Mouse (Mus musculus) limb, embryonic 15.5 days (tissue): ENCODE results near the gene Aurka. TPM values are rescaled to one million over a fixed set of nuclear protein-coding genes. Genes with fewer than 3 reads are reported as not detected.

Experiments
- ATAC-seq: fragments of 200-750 bp; cut with Nextera tagmentation; 2 replicates; pipeline ENCODE4 v1.8.0; 2017; ENCODE audit warnings: low read depth, moderate TSS enrichment; ENCODE audit not compliant: insufficient number of reproducible peaks, low FRiP score, low TSS enrichment
- H3K27ac ChIP-seq: fragments of 300-500 bp; sonication (generic); 2 replicates; pipeline ENCODE4 v1.5.1; 2015; ENCODE audit warnings: moderate library complexity, mild to moderate bottlenecking, inconsistent platforms
- H3K27me3 ChIP-seq: fragments of 300-500 bp; sonication (generic); 2 replicates; pipeline ENCODE4 v1.6.1; 2015; ENCODE audit warnings: inconsistent platforms
- H3K36me3 ChIP-seq: fragments of 300-500 bp; sonication (generic); 2 replicates; pipeline ENCODE4 v1.6.1; 2015; ENCODE audit warnings: inconsistent platforms
- H3K4me1 ChIP-seq: fragments of 300-500 bp; sonication (generic); 2 replicates; pipeline ENCODE4 v1.6.1; 2015; ENCODE audit warnings: inconsistent platforms
- H3K4me2 ChIP-seq: fragments of 300-500 bp; sonication (generic); 2 replicates; pipeline ENCODE4 v1.6.1; 2015; ENCODE audit warnings: mild to moderate bottlenecking, inconsistent platforms
- H3K4me3 ChIP-seq: fragments of 300-500 bp; sonication (generic); 2 replicates; pipeline ENCODE4 v1.5.1; 2015; ENCODE audit warnings: mild to moderate bottlenecking, inconsistent platforms
- H3K9ac ChIP-seq: fragments of 300-500 bp; sonication (generic); 2 replicates; pipeline ENCODE4 v1.6.1; 2015; ENCODE audit warnings: inconsistent platforms
- H3K9me3 ChIP-seq: fragments of 300-500 bp; sonication (generic); 2 replicates; pipeline ENCODE4 v1.6.1; 2016; ENCODE audit warnings: inconsistent platforms
- WGBS: fragments of 180-500 bp; shearing (Covaris S2); methylation state at CpG from one replicate; pipeline ENCODE4 v1.1.7; 2015; 5-methylcytosine and 5-hydroxymethylcytosine counted together
- polyA plus RNA-seq: library from polyadenylated mRNA; unstranded; fragments of >200 nt; fragmentation: Nextera tagmentation; extraction: Ambion mirVana; gene quantifications from 2 replicates; pipeline ENCODE4 v1.2.1, GENCODE M21; 2015

The Aurka gene
- polyA plus RNA-seq, 1 experiment from 2014 or later: 73.6 TPM

DNA sequence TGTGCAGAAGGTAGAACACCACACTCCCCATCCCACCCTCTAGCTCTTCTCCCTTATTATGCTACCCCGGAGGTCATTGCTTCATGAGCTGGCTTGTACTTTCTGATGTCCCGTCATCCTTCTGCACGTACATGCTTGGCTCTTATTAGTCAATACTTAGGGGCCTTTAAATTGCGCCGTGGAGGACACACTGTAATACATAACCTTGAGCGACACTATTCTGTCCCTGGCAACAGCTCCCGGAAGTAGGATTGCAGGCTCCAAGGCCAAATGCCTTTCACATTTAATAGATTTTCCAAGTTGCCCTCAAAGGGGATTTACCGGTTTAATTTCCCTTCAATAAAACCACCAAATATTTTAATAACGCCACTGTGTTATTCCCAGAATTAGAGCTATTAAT lies 58.6 kb downstream of the Aurka start:
- H3K27ac ChIP-seq: no peak overlapping the region
- no peaks in the 10 kb centered on the region for H3K4me1 ChIP-seq
- ATAC-seq: no peak
- no peak overlapping the region for H3K4me3 ChIP-seq
- no peaks in the 10 kb centered on the region for H3K27me3 ChIP-seq
- H3K36me3 ChIP-seq: no peaks in the 10 kb centered on the region
- H3K9me3 ChIP-seq: no peaks in the 10 kb centered on the region
- no peak overlapping the region for H3K9ac ChIP-seq
- WGBS: 57% methylated on average over 9 of the region's 9 CpGs
- H3K4me2 ChIP-seq: no peak overlapping the region

DNA sequence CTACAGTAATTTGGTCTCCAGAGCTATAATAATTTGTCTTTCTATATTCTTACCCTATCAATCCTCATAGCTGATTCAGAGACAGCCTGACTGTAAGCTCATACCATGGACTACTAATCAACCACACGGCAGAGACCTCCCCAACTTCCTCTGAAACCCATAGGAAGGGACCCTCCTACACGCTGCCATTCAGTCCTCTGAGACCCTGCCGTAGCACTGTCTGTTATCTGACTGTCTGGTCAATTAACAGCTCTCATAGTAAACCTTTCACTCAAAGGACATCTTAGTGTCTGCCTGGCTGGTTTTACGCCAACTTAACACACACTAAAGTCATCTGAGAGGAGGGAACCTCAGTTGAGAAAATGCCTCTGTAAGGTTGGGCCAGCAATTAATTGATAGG lies 63.8 kb downstream of the Aurka start:
- no peaks in the 10 kb centered on the region for H3K36me3 ChIP-seq
- H3K4me1 ChIP-seq: no peaks in the 10 kb centered on the region
- 60% methylated on average over 4 of the region's 4 CpGs for WGBS
- H3K27ac ChIP-seq: no peak overlapping the region
- H3K4me3 ChIP-seq: no peak overlapping the region
- H3K4me2 ChIP-seq: no peak overlapping the region
- H3K9me3 ChIP-seq: no peaks in the 10 kb centered on the region
- H3K9ac ChIP-seq: no peak overlapping the region
- no peaks in the 10 kb centered on the region for H3K27me3 ChIP-seq
- no peak for ATAC-seq

Other genes with a start within 250 kb of the Aurka start
- gene Mc3r, start 122.0 kb downstream of the Aurka start, polyA plus RNA-seq: not detected in 2 replicates
- 15.1 and 16.8 TPM in 2 replicates for gene Fam210b, start 25.0 kb downstream of the Aurka start, polyA plus RNA-seq
- gene Cstf1, start 146 bp upstream of the Aurka start, polyA plus RNA-seq: 32.9 and 33.0 TPM in 2 replicates
- 0.33 and 0.46 TPM in 2 replicates for gene Cass4, start 23.3 kb upstream of the Aurka start, polyA plus RNA-seq
- gene Rtf2, start 70.0 kb upstream of the Aurka start, polyA plus RNA-seq: 74.7 and 79.9 TPM in 2 replicates
- 1.5 and 1.7 TPM in 2 replicates for gene Gcnt7, start 88.1 kb upstream of the Aurka start, polyA plus RNA-seq
- 0.22 and 0.45 TPM in 2 replicates for gene Fam209, start 102.0 kb upstream of the Aurka start, polyA plus RNA-seq
- 20.1 and 20.4 TPM in 2 replicates for gene Tfap2c, start 179.1 kb upstream of the Aurka start, polyA plus RNA-seq